Mouse (Mus musculus) MEL (cell line): ENCODE measurements around the gene Zfp609. TPM values are rescaled to one million over a fixed set of nuclear protein-coding genes. Genes with fewer than 3 reads are reported as not detected.

Experiments
- DNase-seq: peaks from one replicate; pipeline ENCODE4 v3.0.0; 2011; ENCODE audit warnings: low read depth, low spot score
- H3K27ac ChIP-seq: 2 replicates; pipeline ENCODE4 v1.5.1; 2012; ENCODE audit warnings: low read depth, mild to moderate bottlenecking, control low read depth, low read length, moderate library complexity; ENCODE audit not compliant: control insufficient read depth
- H3K27me3 ChIP-seq, 2 experiments: fragments of 150-350 bp in 1 of 2; sonication (generic) in 1 of 2; 2 replicates each; pipeline ENCODE4 v1.6.1; 2012; ENCODE audit warnings: low read length in 2 of 2, mild to moderate bottlenecking in 2 of 2, improper control_type of control experiment in 1 of 2, moderate library complexity in 1 of 2; ENCODE audit not compliant: insufficient read depth in 2 of 2, control insufficient read depth in 1 of 2
- H3K36me3 ChIP-seq, 2 experiments: 2 replicates each; pipeline ENCODE4 v1.6.1; 2012 to 2014; ENCODE audit warnings: low read length in 2 of 2, improper control_type of control experiment in 1 of 2, inconsistent platforms in 1 of 2, mild to moderate bottlenecking in 1 of 2; ENCODE audit not compliant: insufficient read depth in 2 of 2, control insufficient read depth in 1 of 2
- H3K4me1 ChIP-seq, 2 experiments: fragments of 150-350 bp in 1 of 2; sonication (generic) in 1 of 2; 2 replicates each; pipeline ENCODE4 v1.6.1; 2012; ENCODE audit warnings: low read length in 2 of 2, improper control_type of control experiment in 1 of 2, mild to moderate bottlenecking in 1 of 2; ENCODE audit not compliant: insufficient read depth in 2 of 2, control insufficient read depth in 1 of 2
- H3K4me3 ChIP-seq, 2 experiments: fragments of 150-350 bp in 1 of 2; sonication (generic) in 1 of 2; 2 replicates each; pipeline ENCODE4 v1.5.1; 2012; ENCODE audit warnings: low read depth in 2 of 2, low read length in 2 of 2, mild to moderate bottlenecking in 2 of 2, moderate library complexity in 2 of 2, control low read depth in 1 of 2, improper control_type of control experiment in 1 of 2; ENCODE audit not compliant: control insufficient read depth in 1 of 2, insufficient read depth in 1 of 2
- H3K79me2 ChIP-seq: 2 replicates; pipeline ENCODE4 v1.6.1; 2012; ENCODE audit warnings: mild to moderate bottlenecking, low read length, moderate library complexity; ENCODE audit not compliant: control insufficient read depth, poor library complexity, insufficient read depth
- H3K9ac ChIP-seq: 2 replicates; pipeline ENCODE4 v1.6.1; 2012; ENCODE audit warnings: low read depth, mild to moderate bottlenecking, control low read depth, low read length, moderate library complexity; ENCODE audit not compliant: control insufficient read depth, poor library complexity, severe bottlenecking
- H3K9me3 ChIP-seq: fragments of 150-350 bp; sonication (generic); replicated peaks from 2 replicates; pipeline ENCODE4 v1.6.1; 2012; ENCODE audit warnings: mild to moderate bottlenecking, low read length, improper control_type of control experiment, moderate library complexity; ENCODE audit not compliant: insufficient read depth
- BHLHE40 ChIP-seq: IDR thresholded peaks from 2 replicates; pipeline ENCODE4 v1.6.1; 2012; ENCODE audit warnings: low read depth, mild to moderate bottlenecking, inconsistent platforms, low read length, improper control_type of control experiment, borderline replicate concordance
- CHD1 ChIP-seq: IDR thresholded peaks from 2 replicates; pipeline ENCODE4 v1.6.1; 2012; ENCODE audit warnings: low read depth, mild to moderate bottlenecking, inconsistent platforms, low read length, improper control_type of control experiment
- CHD2 ChIP-seq: IDR thresholded peaks from 2 replicates; pipeline ENCODE4 v1.6.1; 2011; ENCODE audit warnings: low read length, improper control_type of control experiment
- CTCF ChIP-seq, 3 experiments: IDR thresholded peaks in 2 of 3; conservative IDR thresholded peaks in 1 of 3; 2 replicates each; pipeline ENCODE4 v1.5.1; 2011 to 2012; ENCODE audit warnings: low read length in 3 of 3, low read depth in 2 of 3, mild to moderate bottlenecking in 2 of 3, improper control_type of control experiment in 1 of 3, inconsistent platforms in 1 of 3, mixed read lengths in 1 of 3, moderate library complexity in 1 of 3; ENCODE audit not compliant: control insufficient read depth in 1 of 3, insufficient read depth in 1 of 3, poor library complexity in 1 of 3, severe bottlenecking in 1 of 3
- E2F4 ChIP-seq: IDR thresholded peaks from 2 replicates; pipeline ENCODE4 v1.6.1; 2011; ENCODE audit warnings: low read depth, low read length, improper control_type of control experiment, borderline replicate concordance
- ELF1 ChIP-seq: IDR thresholded peaks from 2 replicates; pipeline ENCODE4 v1.6.1; 2014; ENCODE audit warnings: low read depth, mild to moderate bottlenecking, inconsistent platforms, low read length, improper control_type of control experiment, moderate library complexity
- EP300 ChIP-seq, 2 experiments: IDR thresholded peaks; 2 replicates each; pipeline ENCODE4 v1.6.1; 2011; ENCODE audit warnings: improper control_type of control experiment in 2 of 2, low read length in 2 of 2, low read depth in 1 of 2, mild to moderate bottlenecking in 1 of 2
- ETS1 ChIP-seq: IDR thresholded peaks from 2 replicates; pipeline ENCODE4 v1.6.1; 2012; ENCODE audit warnings: low read depth, mild to moderate bottlenecking, inconsistent platforms, low read length, improper control_type of control experiment, moderate library complexity
- GABPA ChIP-seq: IDR thresholded peaks from 2 replicates; pipeline ENCODE4 v1.6.1; 2012; ENCODE audit warnings: low read depth, mild to moderate bottlenecking, inconsistent platforms, low read length, improper control_type of control experiment, moderate library complexity
- GATA1 ChIP-seq: IDR thresholded peaks from 2 replicates; pipeline ENCODE4 v1.6.1; 2011; ENCODE audit warnings: low read depth, low read length, improper control_type of control experiment
- HCFC1 ChIP-seq: IDR thresholded peaks from 2 replicates; pipeline ENCODE4 v1.6.1; 2012; ENCODE audit warnings: low read depth, mild to moderate bottlenecking, inconsistent platforms, low read length, improper control_type of control experiment, moderate library complexity
- JUND ChIP-seq: IDR thresholded peaks from 2 replicates; pipeline ENCODE4 v1.6.1; 2011; ENCODE audit warnings: low read depth, mild to moderate bottlenecking, improper control_type of control experiment, low read length
- KAT2A ChIP-seq: conservative IDR thresholded peaks from 2 replicates; pipeline ENCODE4 v1.6.1; 2012; ENCODE audit warnings: low read depth, low read length, improper control_type of control experiment, inconsistent platforms
- MAFK ChIP-seq: IDR thresholded peaks from 2 replicates; pipeline ENCODE4 v1.6.1; 2011; ENCODE audit warnings: low read depth, mild to moderate bottlenecking, low read length, improper control_type of control experiment, borderline replicate concordance
- MAX ChIP-seq: IDR thresholded peaks from 2 replicates; pipeline ENCODE4 v1.6.1; 2011; ENCODE audit warnings: low read length, improper control_type of control experiment
- MAZ ChIP-seq: IDR thresholded peaks from 2 replicates; pipeline ENCODE4 v1.6.1; 2012; ENCODE audit warnings: low read depth, mild to moderate bottlenecking, inconsistent platforms, low read length, improper control_type of control experiment
- MEF2A ChIP-seq: IDR thresholded peaks from 2 replicates; pipeline ENCODE4 v1.6.1; 2014; ENCODE audit warnings: low read depth, mild to moderate bottlenecking, inconsistent platforms, low read length, improper control_type of control experiment; ENCODE audit not compliant: poor library complexity, insufficient replicate concordance, severe bottlenecking; ENCODE audit errors: extremely low read depth
- MXI1 ChIP-seq: IDR thresholded peaks from 2 replicates; pipeline ENCODE4 v1.6.1; 2011; ENCODE audit warnings: mild to moderate bottlenecking, low read depth, low read length, improper control_type of control experiment
- MYB ChIP-seq: IDR thresholded peaks from 2 replicates; pipeline ENCODE4 v1.6.1; 2011; ENCODE audit warnings: mild to moderate bottlenecking, low read depth, low read length, improper control_type of control experiment
- MYC ChIP-seq: IDR thresholded peaks from 2 replicates; pipeline ENCODE4 v1.6.1; 2011; ENCODE audit warnings: low read depth, mild to moderate bottlenecking, low read length, improper control_type of control experiment, moderate library complexity
- NELFE ChIP-seq: IDR thresholded peaks from 2 replicates; pipeline ENCODE4 v1.6.1; 2011; ENCODE audit warnings: low read depth, low read length, improper control_type of control experiment
- NRF1 ChIP-seq: IDR thresholded peaks from 2 replicates; pipeline ENCODE4 v1.6.1; 2014; ENCODE audit warnings: low read depth, mild to moderate bottlenecking, inconsistent platforms, low read length, improper control_type of control experiment, moderate library complexity; ENCODE audit not compliant: poor library complexity, insufficient read depth, severe bottlenecking
- POLR2A ChIP-seq, 2 experiments: IDR thresholded peaks; 2 replicates each; pipeline ENCODE4 v1.6.1; 2011 to 2012; ENCODE audit warnings: low read length in 2 of 2, mild to moderate bottlenecking in 2 of 2, control low read depth in 1 of 2, improper control_type of control experiment in 1 of 2, low read depth in 1 of 2, moderate library complexity in 1 of 2; ENCODE audit not compliant: control insufficient read depth in 1 of 2, insufficient read depth in 1 of 2, poor library complexity in 1 of 2
- POLR2AphosphoS2 ChIP-seq: IDR thresholded peaks from 2 replicates; pipeline ENCODE4 v1.6.1; 2011; ENCODE audit warnings: low read length, improper control_type of control experiment
- POLR2AphosphoS5 ChIP-seq: IDR thresholded peaks from 2 replicates; pipeline ENCODE4 v1.6.1; 2012; ENCODE audit warnings: low read depth, borderline replicate concordance, mild to moderate bottlenecking, inconsistent platforms, low read length, moderate library complexity, mixed read lengths
- RAD21 ChIP-seq: IDR thresholded peaks from 2 replicates; pipeline ENCODE4 v1.6.1; 2011; ENCODE audit warnings: mild to moderate bottlenecking, low read depth, low read length, improper control_type of control experiment
- RCOR1 ChIP-seq: IDR thresholded peaks from 2 replicates; pipeline ENCODE4 v1.6.1; 2012; ENCODE audit warnings: low read depth, mild to moderate bottlenecking, inconsistent platforms, low read length, improper control_type of control experiment
- SIN3A ChIP-seq: IDR thresholded peaks from 2 replicates; pipeline ENCODE4 v1.6.1; 2012; ENCODE audit warnings: low read length, improper control_type of control experiment, inconsistent platforms
- SMC3 ChIP-seq: IDR thresholded peaks from 2 replicates; pipeline ENCODE4 v1.6.1; 2011; ENCODE audit warnings: low read depth, low read length, improper control_type of control experiment
- TAL1 ChIP-seq: IDR thresholded peaks from 2 replicates; pipeline ENCODE4 v1.6.1; 2012; ENCODE audit warnings: mild to moderate bottlenecking, inconsistent platforms, low read length, moderate library complexity, mixed read lengths
- TBP ChIP-seq: IDR thresholded peaks from 2 replicates; pipeline ENCODE4 v1.8.0; 2011; ENCODE audit warnings: low read depth, low read length, improper control_type of control experiment
- UBTF ChIP-seq: IDR thresholded peaks from 2 replicates; pipeline ENCODE4 v1.6.1; 2012; ENCODE audit warnings: low read depth, mild to moderate bottlenecking, inconsistent platforms, low read length, improper control_type of control experiment, moderate library complexity, borderline replicate concordance; ENCODE audit not compliant: insufficient read depth
- USF1 ChIP-seq: IDR thresholded peaks from 2 replicates; pipeline ENCODE4 v1.6.1; 2014; ENCODE audit warnings: low read depth, mild to moderate bottlenecking, inconsistent platforms, low read length, improper control_type of control experiment, moderate library complexity
- USF2 ChIP-seq, 2 experiments: IDR thresholded peaks; 2 replicates each; pipeline ENCODE4 v1.6.1; 2011 to 2012; ENCODE audit warnings: improper control_type of control experiment in 2 of 2, low read length in 2 of 2, borderline replicate concordance in 1 of 2, inconsistent platforms in 1 of 2, low read depth in 1 of 2, mild to moderate bottlenecking in 1 of 2; ENCODE audit not compliant: insufficient read depth in 1 of 2
- ZC3H11A ChIP-seq: IDR thresholded peaks from 2 replicates; pipeline ENCODE4 v1.6.1; 2012; ENCODE audit warnings: low read depth, mild to moderate bottlenecking, inconsistent platforms, low read length, improper control_type of control experiment
- ZKSCAN1 ChIP-seq: IDR thresholded peaks from 2 replicates; pipeline ENCODE4 v1.6.1; 2012; ENCODE audit warnings: low read depth, mild to moderate bottlenecking, inconsistent platforms, low read length, improper control_type of control experiment, moderate library complexity
- ZMIZ1 ChIP-seq: IDR thresholded peaks from 2 replicates; pipeline ENCODE4 v1.6.1; 2012; ENCODE audit warnings: low read depth, mild to moderate bottlenecking, inconsistent platforms, low read length, improper control_type of control experiment, moderate library complexity
- ZNF384 ChIP-seq: IDR thresholded peaks from 2 replicates; pipeline ENCODE4 v1.6.1; 2012; ENCODE audit warnings: low read depth, mild to moderate bottlenecking, inconsistent platforms, low read length, improper control_type of control experiment
- polyA plus RNA-seq, 2 experiments: library from polyadenylated mRNA; stranded (reverse) in 1 of 2; unstranded in 1 of 2; fragments of >175 nt in 1 of 2; fragments of >200 nt in 1 of 2; gene quantifications; 2 replicates each; pipeline versions ENCODE4 v1.2.1 to v1.2.4; 2012; ENCODE audit warnings: low replicate concordance in 2 of 2, low read depth in 1 of 2; ENCODE audit not compliant: insufficient read length in 2 of 2, insufficient read depth in 1 of 2, missing spikeins in 1 of 2
- total RNA-seq: library from RNA; depleted of rRNA; stranded (reverse); fragments of 300-350 nt; gene quantifications from 2 replicates; pipeline ENCODE4 v1.2.3, GENCODE M21; 2012

The Zfp609 gene
- total and polyA plus RNA-seq, 3 experiments, result 2.9 to 26.5 TPM; not detected in 1

GRCm38 (mm10) chr9:65828016-65828403, 646 bp upstream of the Zfp609 start:
- peak overlapping the region; percentile 84 for H3K27ac ChIP-seq
- peak overlapping the region; percentile 72 to 73 for H3K4me3 ChIP-seq
- no peaks in the 10 kb centered on the region for H3K9me3 ChIP-seq
- H3K4me1 ChIP-seq, result peaks cover 16 to 23% of the 10 kb centered on the region in 2 experiments
- no peaks in the 10 kb centered on the region for H3K27me3 ChIP-seq
- no peak for DNase-seq
- H3K79me2 ChIP-seq, result peaks cover 21% of the 10 kb centered on the region
- peak overlapping the region; percentile 94 for H3K9ac ChIP-seq
- peaks cover 0 to 44% of the 10 kb centered on the region in 2 experiments; a peak in 2 of 4 replicates for H3K36me3 ChIP-seq
- TF ChIP-seq CTCF (IDR thresholded peaks at IDR 0.05 in 2 of 3, conservative IDR thresholded peaks at IDR 0.05 in 1 of 3; ENCODE audit: control insufficient read depth in 1 of 3, insufficient read depth in 1 of 3, low read depth in 2 of 3, low read length in 3 of 3, poor library complexity in 1 of 3, severe bottlenecking in 1 of 3) (no peak), RAD21 (no peak), SIN3A (peak; percentile 7; the same call in 1 of the 2 replicates), HCFC1 (no peak), EP300 (IDR thresholded peaks at IDR 0.05; ENCODE audit: low read depth in 1 of 2, low read length in 2 of 2) (no peak), POLR2AphosphoS5 (no peak), UBTF (no peak), POLR2A (IDR thresholded peaks at IDR 0.05; ENCODE audit: control insufficient read depth in 1 of 2, insufficient read depth in 1 of 2, low read depth in 1 of 2, low read length in 2 of 2, poor library complexity in 1 of 2) (0 out of 4 replicates have a peak, but pooled peaks of 1 of the 2 experiments have one; percentile 13), JUND (no peak), ETS1 (no peak), MYC (peak; percentile 70), MXI1 (peak; percentile 69), BHLHE40 (peak; percentile 62; the same call in 1 of the 2 replicates), MYB (no peak), TAL1 (no peak), ZC3H11A (no peak), ZNF384 (no peak), GATA1 (no peak), CHD1 (no peak), CHD2 (no peak), MAX (no peak; the same call in 1 of the 2 replicates), NRF1 (no peak), KAT2A (no peak), USF2 (IDR thresholded peaks at IDR 0.05; ENCODE audit: borderline replicate concordance in 1 of 2, insufficient read depth in 1 of 2, low read depth in 1 of 2, low read length in 2 of 2) (no peak), MAFK (no peak), NELFE (peak; percentile 19; the same call in 1 of the 2 replicates), ZKSCAN1 (no peak), USF1 (peak; percentile 56), E2F4 (no peak), ZMIZ1 (no peak; the same call in 1 of the 2 replicates), ELF1 (no peak), RCOR1 (no peak), MEF2A (no peak), POLR2AphosphoS2 (no peak), GABPA (no peak), SMC3 (no peak), TBP (no peak), MAZ (no peak)
